Mouse (Mus musculus) heart, embryonic 16.5 days (tissue): ENCODE measurements around the gene Fbxl17. TPM values are rescaled to one million over a fixed set of nuclear protein-coding genes. Genes with fewer than 3 reads are reported as not detected.

Experiments
- ATAC-seq: fragments of 200-750 bp; cut with Nextera tagmentation; replicated peaks from 2 replicates; pipeline ENCODE4 v1.8.0; 2017; ENCODE audit warnings: moderate number of reproducible peaks; ENCODE audit not compliant: insufficient read depth, low FRiP score; ENCODE audit errors: extremely low read depth
- H3K27ac ChIP-seq: fragments of 300-500 bp; sonication (generic); 2 replicates; pipeline ENCODE4 v1.5.1; 2014; ENCODE audit warnings: mild to moderate bottlenecking, low read length, control low read depth, moderate library complexity
- H3K27me3 ChIP-seq: fragments of 300-500 bp; sonication (generic); 2 replicates; pipeline ENCODE4 v1.6.1; 2014; ENCODE audit warnings: low read length, mixed read lengths; ENCODE audit not compliant: control insufficient read depth, insufficient read depth
- H3K36me3 ChIP-seq: fragments of 300-500 bp; sonication (generic); 2 replicates; pipeline ENCODE4 v1.6.1; 2014; ENCODE audit not compliant: control insufficient read depth, insufficient read depth
- H3K4me1 ChIP-seq: fragments of 300-500 bp; sonication (generic); 2 replicates; pipeline ENCODE4 v1.6.1; 2014; ENCODE audit warnings: low read length, mixed read lengths; ENCODE audit not compliant: control insufficient read depth, insufficient read depth
- H3K4me2 ChIP-seq: fragments of 300-500 bp; sonication (generic); 2 replicates; pipeline ENCODE4 v1.6.1; 2014; ENCODE audit warnings: low read depth, mild to moderate bottlenecking, control low read depth, low read length
- H3K4me3 ChIP-seq: fragments of 300-500 bp; sonication (generic); 2 replicates; pipeline ENCODE4 v1.5.1; 2014; ENCODE audit warnings: mild to moderate bottlenecking, control low read depth, low read length
- H3K9ac ChIP-seq: fragments of 300-500 bp; sonication (generic); 2 replicates; pipeline ENCODE4 v1.6.1; 2014; ENCODE audit warnings: low read length, control low read depth
- H3K9me3 ChIP-seq: fragments of 300-500 bp; sonication (generic); replicated peaks from 2 replicates; pipeline ENCODE4 v1.6.1; 2016; ENCODE audit warnings: low read length; ENCODE audit not compliant: control insufficient read depth
- WGBS: fragments of 180-500 bp; shearing (Covaris S2); extraction: QIAGEN DNeasy Blood & Tissue Kit; methylation state at CpG from one replicate; pipeline ENCODE4 v1.1.7; 2014; 5-methylcytosine and 5-hydroxymethylcytosine counted together
- polyA plus RNA-seq: library from polyadenylated mRNA; unstranded; fragments of >200 nt; fragmentation: Nextera tagmentation; extraction: Ambion mirVana; gene quantifications from 2 replicates; pipeline ENCODE4 v1.2.1, GENCODE M21; 2015

Fbxl17 gene
- polyA plus RNA-seq, 1 experiment from 2014 or later = 14.3 TPM

- no peak overlapping the region for H3K9ac ChIP-seq
- H3K4me3 ChIP-seq = no peak overlapping the region
- peaks cover 5% of the 10 kb centered on the region for H3K4me1 ChIP-seq
- no peaks in the 10 kb centered on the region for H3K36me3 ChIP-seq
- H3K9me3 ChIP-seq = no peaks in the 10 kb centered on the region
- H3K27me3 ChIP-seq = no peaks in the 10 kb centered on the region
- no peak overlapping the region for H3K4me2 ChIP-seq
- ATAC-seq = no peak
- no peak overlapping the region for H3K27ac ChIP-seq
- 90% methylated on average over 14 of the region's 14 CpGs for WGBS
Measured at GRCm38 (mm10) chr17:63075091-63076036, 424.5 kb downstream of the Fbxl17 start.

- H3K9me3 ChIP-seq = no peaks in the 10 kb centered on the region
- WGBS = 80% methylated on average over 6 of the region's 6 CpGs
- no peaks in the 10 kb centered on the region for H3K36me3 ChIP-seq
- ATAC-seq = no peak
- H3K4me2 ChIP-seq = no peak overlapping the region
- H3K4me3 ChIP-seq = no peak overlapping the region
- no peak overlapping the region for H3K27ac ChIP-seq
- H3K9ac ChIP-seq = no peak overlapping the region
- H3K27me3 ChIP-seq = no peaks in the 10 kb centered on the region
- peaks cover 5% of the 10 kb centered on the region for H3K4me1 ChIP-seq
Measured at GRCm38 (mm10) chr17:63073342-63073741, 426.5 kb downstream of the Fbxl17 start.

GRCm38 (mm10) chr17:63071134-63071923 is 428.5 kb downstream of the Fbxl17 start:
- Histone ChIP-seq H3K9me3 (no peaks in the 10 kb centered on the region), H3K36me3 (no peaks in the 10 kb centered on the region), H3K9ac (no peak overlapping the region), H3K4me3 (no peak overlapping the region), H3K27ac (no peak overlapping the region), H3K4me2 (no peak overlapping the region), H3K27me3 (no peaks in the 10 kb centered on the region), H3K4me1 (no peaks in the 10 kb centered on the region)
- no peak for ATAC-seq
- WGBS = 79% methylated on average over 15 of the region's 15 CpGs

GRCm38 (mm10) chr17:63070161-63070761 is 429.6 kb downstream of the Fbxl17 start:
- WGBS = 75% methylated on average over 5 of the region's 5 CpGs
- H3K4me3 ChIP-seq = no peak overlapping the region
- no peaks in the 10 kb centered on the region for H3K4me1 ChIP-seq
- no peak overlapping the region for H3K27ac ChIP-seq
- H3K36me3 ChIP-seq = no peaks in the 10 kb centered on the region
- H3K27me3 ChIP-seq = no peaks in the 10 kb centered on the region
- ATAC-seq = no peak
- H3K4me2 ChIP-seq = no peak overlapping the region
- no peak overlapping the region for H3K9ac ChIP-seq
- H3K9me3 ChIP-seq = no peaks in the 10 kb centered on the region

- Histone ChIP-seq H3K27me3 (no peaks in the 10 kb centered on the region), H3K4me2 (no peak overlapping the region), H3K9me3 (no peaks in the 10 kb centered on the region), H3K27ac (no peak overlapping the region), H3K9ac (no peak overlapping the region), H3K36me3 (no peaks in the 10 kb centered on the region), H3K4me3 (no peak overlapping the region), H3K4me1 (no peaks in the 10 kb centered on the region)
- no peak for ATAC-seq
- 58% methylated on average over 5 of the region's 5 CpGs for WGBS
Measured at GRCm38 (mm10) chr17:63062785-63063184, 437.0 kb downstream of the Fbxl17 start.

GRCm38 (mm10) chr17:63061786-63062185 is 438.0 kb downstream of the Fbxl17 start:
- H3K4me3 ChIP-seq = no peak overlapping the region
- H3K36me3 ChIP-seq = no peaks in the 10 kb centered on the region
- no peaks in the 10 kb centered on the region for H3K4me1 ChIP-seq
- H3K9me3 ChIP-seq = no peaks in the 10 kb centered on the region
- no peaks in the 10 kb centered on the region for H3K27me3 ChIP-seq
- 87% methylated on average over 3 of the region's 3 CpGs for WGBS
- no peak for ATAC-seq
- H3K4me2 ChIP-seq = no peak overlapping the region
- no peak overlapping the region for H3K9ac ChIP-seq
- H3K27ac ChIP-seq = no peak overlapping the region

- no peaks in the 10 kb centered on the region for H3K4me1 ChIP-seq
- no peak overlapping the region for H3K4me2 ChIP-seq
- H3K9ac ChIP-seq = no peak overlapping the region
- no peak overlapping the region for H3K27ac ChIP-seq
- no peak for ATAC-seq
- no peak overlapping the region for H3K4me3 ChIP-seq
- H3K27me3 ChIP-seq = no peaks in the 10 kb centered on the region
- H3K36me3 ChIP-seq = no peaks in the 10 kb centered on the region
- H3K9me3 ChIP-seq = no peaks in the 10 kb centered on the region
- 70% methylated on average over 3 of the region's 3 CpGs for WGBS
Measured at GRCm38 (mm10) chr17:63060814-63061213, 439.0 kb downstream of the Fbxl17 start.

- H3K4me2 ChIP-seq = no peak overlapping the region
- no peak overlapping the region for H3K9ac ChIP-seq
- 0 out of 2 replicates have a peak, but pooled peaks cover 2% of the 10 kb centered on the region for H3K36me3 ChIP-seq
- no peak overlapping the region for H3K27ac ChIP-seq
- no peaks in the 10 kb centered on the region for H3K4me1 ChIP-seq
- no peak for ATAC-seq
- WGBS = 84% methylated on average over 15 of the region's 15 CpGs
- H3K27me3 ChIP-seq = no peaks in the 10 kb centered on the region
- no peak overlapping the region for H3K4me3 ChIP-seq
- H3K9me3 ChIP-seq = no peaks in the 10 kb centered on the region
Measured at GRCm38 (mm10) chr17:63057740-63058388, 442.0 kb downstream of the Fbxl17 start.
